Mouse (Mus musculus) CH12.LX (cell line): ENCODE results near the gene Cds2. TPM values are rescaled to one million over a fixed set of nuclear protein-coding genes. Genes with fewer than 3 reads are reported as not detected.

ENCODE experiments used
- DNase-seq: peaks from one replicate; pipeline ENCODE4 v3.0.0-alpha.2; 2013; ENCODE audit errors: extremely low read depth
- H3K27ac ChIP-seq: 2 replicates; pipeline ENCODE4 v1.5.1; 2012; ENCODE audit warnings: low read depth, mild to moderate bottlenecking, control low read depth, moderate library complexity; ENCODE audit not compliant: insufficient read depth
- H3K27me3 ChIP-seq: replicated peaks from 2 replicates; pipeline ENCODE3; 2012; ENCODE audit warnings: inconsistent platforms
- H3K36me3 ChIP-seq, 2 experiments: replicated peaks in 1 of 2; 2 replicates each; pipeline versions ENCODE3 to v1.6.1; 2012; ENCODE audit warnings: inconsistent platforms in 1 of 2, low read length in 1 of 2, mild to moderate bottlenecking in 1 of 2, mixed read lengths in 1 of 2, moderate library complexity in 1 of 2; ENCODE audit not compliant: control insufficient read depth in 1 of 2, insufficient read depth in 1 of 2
- H3K4me1 ChIP-seq, 2 experiments: 2 replicates each; pipeline ENCODE4 v1.6.1; 2012; ENCODE audit warnings: inconsistent platforms in 1 of 2, moderate library complexity in 1 of 2; ENCODE audit not compliant: insufficient read depth in 2 of 2, control insufficient read depth in 1 of 2
- H3K4me2 ChIP-seq: 2 replicates; pipeline ENCODE4 v1.6.1; 2012; ENCODE audit warnings: low read depth, mild to moderate bottlenecking, control low read depth; ENCODE audit not compliant: poor library complexity, insufficient read depth, severe bottlenecking
- H3K4me3 ChIP-seq, 3 experiments: fragments of 150-350 bp in 1 of 3; sonication (generic) in 1 of 3; replicated peaks in 1 of 3; 2 replicates each; pipeline versions ENCODE3 to v1.5.1; 2011 to 2012; ENCODE audit warnings: low read depth in 2 of 3, low read length in 2 of 3, mild to moderate bottlenecking in 2 of 3, moderate library complexity in 2 of 3, control low read depth in 1 of 3, improper control_type of control experiment in 1 of 3, inconsistent platforms in 1 of 3, mixed read lengths in 1 of 3; ENCODE audit not compliant: poor library complexity in 1 of 3
- H3K79me2 ChIP-seq: replicated peaks from 2 replicates; pipeline ENCODE4 v1.6.1; 2012; ENCODE audit warnings: mild to moderate bottlenecking, moderate library complexity; ENCODE audit not compliant: control insufficient read depth, poor library complexity, insufficient read depth, severe bottlenecking; ENCODE audit errors: extremely low read depth
- H3K9ac ChIP-seq: 2 replicates; pipeline ENCODE4 v1.6.1; 2012; ENCODE audit warnings: low read depth, mild to moderate bottlenecking, control low read depth, moderate library complexity; ENCODE audit not compliant: insufficient read depth
- H3K9me3 ChIP-seq: replicated peaks from 2 replicates; pipeline ENCODE3; 2012; ENCODE audit warnings: low read length, inconsistent platforms, mixed read lengths
- BHLHE40 ChIP-seq: IDR thresholded peaks from 2 replicates; pipeline ENCODE4 v1.6.1; 2011; ENCODE audit warnings: mild to moderate bottlenecking, low read depth, low read length, improper control_type of control experiment
- CHD1 ChIP-seq: IDR thresholded peaks from 2 replicates; pipeline ENCODE4 v1.6.1; 2012; ENCODE audit warnings: low read depth, low read length, improper control_type of control experiment, inconsistent platforms
- CHD2 ChIP-seq: IDR thresholded peaks from 2 replicates; pipeline ENCODE4 v1.6.1; 2011; ENCODE audit warnings: low read length, improper control_type of control experiment
- CTCF ChIP-seq, 2 experiments: IDR thresholded peaks in 1 of 2; conservative IDR thresholded peaks in 1 of 2; 2 replicates each; pipeline ENCODE4 v1.5.1; 2011 to 2012; ENCODE audit warnings: low read depth in 2 of 2, low read length in 2 of 2, improper control_type of control experiment in 1 of 2, inconsistent platforms in 1 of 2, mild to moderate bottlenecking in 1 of 2, moderate library complexity in 1 of 2
- E2F4 ChIP-seq: IDR thresholded peaks from 2 replicates; pipeline ENCODE4 v1.6.1; 2011; ENCODE audit warnings: low read depth, low read length, improper control_type of control experiment; ENCODE audit not compliant: insufficient replicate concordance
- ELF1 ChIP-seq: IDR thresholded peaks from 2 replicates; pipeline ENCODE4 v1.6.1; 2014; ENCODE audit warnings: low read depth, mild to moderate bottlenecking, inconsistent platforms, low read length, improper control_type of control experiment
- EP300 ChIP-seq: IDR thresholded peaks from 2 replicates; pipeline ENCODE4 v1.6.1; 2011; ENCODE audit warnings: low read length, improper control_type of control experiment
- ETS1 ChIP-seq: conservative IDR thresholded peaks from 2 replicates; pipeline ENCODE4 v1.6.1; 2012; ENCODE audit warnings: low read depth, mild to moderate bottlenecking, inconsistent platforms, low read length, improper control_type of control experiment, moderate library complexity
- GABPA ChIP-seq: IDR thresholded peaks from 2 replicates; pipeline ENCODE4 v1.6.1; 2012; ENCODE audit warnings: low read depth, low read length, improper control_type of control experiment, inconsistent platforms; ENCODE audit not compliant: insufficient replicate concordance
- HCFC1 ChIP-seq: IDR thresholded peaks from 2 replicates; pipeline ENCODE4 v1.6.1; 2012; ENCODE audit warnings: low read depth, mild to moderate bottlenecking, inconsistent platforms, low read length, improper control_type of control experiment
- IRF4 ChIP-seq: IDR thresholded peaks from 2 replicates; pipeline ENCODE4 v1.6.1; 2014; ENCODE audit warnings: low read depth, mild to moderate bottlenecking, inconsistent platforms, low read length, improper control_type of control experiment
- JUN ChIP-seq: IDR thresholded peaks from 2 replicates; pipeline ENCODE4 v1.6.1; 2011; ENCODE audit warnings: low read depth, mild to moderate bottlenecking, low read length, improper control_type of control experiment, moderate library complexity; ENCODE audit not compliant: insufficient read depth
- JUND ChIP-seq: conservative IDR thresholded peaks from 2 replicates; pipeline ENCODE4 v1.6.1; 2011; ENCODE audit warnings: low read depth, low read length, improper control_type of control experiment
- KAT2A ChIP-seq: IDR thresholded peaks from 2 replicates; pipeline ENCODE4 v1.6.1; 2012; ENCODE audit warnings: low read length, improper control_type of control experiment, inconsistent platforms; ENCODE audit not compliant: insufficient replicate concordance
- MAFK ChIP-seq: IDR thresholded peaks from 2 replicates; pipeline ENCODE4 v1.6.1; 2011; ENCODE audit warnings: low read length, improper control_type of control experiment; ENCODE audit not compliant: insufficient replicate concordance
- MAX ChIP-seq: IDR thresholded peaks from 2 replicates; pipeline ENCODE4 v1.6.1; 2011; ENCODE audit warnings: low read length, improper control_type of control experiment
- MAZ ChIP-seq: IDR thresholded peaks from 2 replicates; pipeline ENCODE4 v1.6.1; 2012; ENCODE audit warnings: low read depth, mild to moderate bottlenecking, inconsistent platforms, low read length, improper control_type of control experiment, moderate library complexity
- MEF2A ChIP-seq: IDR thresholded peaks from 2 replicates; pipeline ENCODE4 v1.6.1; 2014; ENCODE audit warnings: low read depth, mild to moderate bottlenecking, inconsistent platforms, low read length, improper control_type of control experiment, borderline replicate concordance
- MXI1 ChIP-seq: IDR thresholded peaks from 2 replicates; pipeline ENCODE4 v1.6.1; 2011; ENCODE audit warnings: mild to moderate bottlenecking, low read depth, low read length, improper control_type of control experiment
- MYC ChIP-seq: IDR thresholded peaks from 2 replicates; pipeline ENCODE4 v1.6.1; 2011; ENCODE audit warnings: low read depth, mild to moderate bottlenecking, improper control_type of control experiment, low read length
- NELFE ChIP-seq: IDR thresholded peaks from 2 replicates; pipeline ENCODE4 v1.6.1; 2011; ENCODE audit warnings: low read depth, low read length, improper control_type of control experiment
- NRF1 ChIP-seq: IDR thresholded peaks from 2 replicates; pipeline ENCODE4 v1.6.1; 2014; ENCODE audit warnings: low read depth, mild to moderate bottlenecking, inconsistent platforms, low read length, improper control_type of control experiment, moderate library complexity
- PAX5 ChIP-seq: IDR thresholded peaks from 2 replicates; pipeline ENCODE4 v1.6.1; 2012; ENCODE audit warnings: low read length, inconsistent platforms, mixed read lengths
- POLR2A ChIP-seq: IDR thresholded peaks from 2 replicates; pipeline ENCODE4 v1.6.1; 2011; ENCODE audit warnings: low read depth, mild to moderate bottlenecking, improper control_type of control experiment, low read length
- POLR2AphosphoS2 ChIP-seq: IDR thresholded peaks from 2 replicates; pipeline ENCODE4 v1.6.1; 2011; ENCODE audit warnings: low read depth, low read length, improper control_type of control experiment
- RAD21 ChIP-seq: IDR thresholded peaks from 2 replicates; pipeline ENCODE4 v1.6.1; 2011; ENCODE audit warnings: low read depth, mild to moderate bottlenecking, low read length, improper control_type of control experiment, moderate library complexity
- RCOR1 ChIP-seq: conservative IDR thresholded peaks from 2 replicates; pipeline ENCODE4 v1.6.1; 2012; ENCODE audit warnings: low read depth, mild to moderate bottlenecking, inconsistent platforms, low read length, improper control_type of control experiment
- SIN3A ChIP-seq: IDR thresholded peaks from 2 replicates; pipeline ENCODE4 v1.6.1; 2012; ENCODE audit warnings: low read length, improper control_type of control experiment, inconsistent platforms
- SMC3 ChIP-seq: IDR thresholded peaks from 2 replicates; pipeline ENCODE4 v1.6.1; 2011; ENCODE audit warnings: low read depth, low read length, improper control_type of control experiment
- TBP ChIP-seq: conservative IDR thresholded peaks from 2 replicates; pipeline ENCODE4 v1.6.1; 2011; ENCODE audit warnings: low read depth, low read length, improper control_type of control experiment
- TCF12 ChIP-seq: IDR thresholded peaks from 2 replicates; pipeline ENCODE4 v1.6.1; 2014; ENCODE audit warnings: low read depth, mild to moderate bottlenecking, inconsistent platforms, low read length, improper control_type of control experiment
- UBTF ChIP-seq: IDR thresholded peaks from 2 replicates; pipeline ENCODE4 v1.6.1; 2012; ENCODE audit warnings: low read depth, mild to moderate bottlenecking, inconsistent platforms, low read length, improper control_type of control experiment, moderate library complexity
- USF1 ChIP-seq: IDR thresholded peaks from 2 replicates; pipeline ENCODE4 v1.6.1; 2014; ENCODE audit warnings: low read depth, mild to moderate bottlenecking, inconsistent platforms, low read length, improper control_type of control experiment
- USF2 ChIP-seq: conservative IDR thresholded peaks from 2 replicates; pipeline ENCODE4 v1.6.1; 2011; ENCODE audit warnings: low read depth, low read length, improper control_type of control experiment
- ZC3H11A ChIP-seq: IDR thresholded peaks from 2 replicates; pipeline ENCODE4 v1.6.1; 2012; ENCODE audit warnings: low read depth, mild to moderate bottlenecking, inconsistent platforms, low read length, improper control_type of control experiment
- ZKSCAN1 ChIP-seq: IDR thresholded peaks from 2 replicates; pipeline ENCODE4 v1.6.1; 2012; ENCODE audit warnings: low read depth, inconsistent platforms, low read length, improper control_type of control experiment, borderline replicate concordance
- ZMIZ1 ChIP-seq: IDR thresholded peaks from 2 replicates; pipeline ENCODE4 v1.6.1; 2012; ENCODE audit warnings: low read depth, mild to moderate bottlenecking, inconsistent platforms, low read length, improper control_type of control experiment
- ZNF384 ChIP-seq: IDR thresholded peaks from 2 replicates; pipeline ENCODE4 v1.6.1; 2012; ENCODE audit warnings: low read depth, low read length, improper control_type of control experiment, inconsistent platforms
- dilution Hi-C: fragments of 300-500 bp; cut with MboI; formaldehyde crosslinking; loops from 2 replicates; pipeline ENCODE4 v1.14.3; 2020; ENCODE audit warnings: low sequenced_read_pairs; ENCODE audit not compliant: extremely low pct_unique_long_range_greater_than_20kb, extremely low pct_ligation_motif_present
- in situ Hi-C: fragments of 300-500 bp; cut with MboI; formaldehyde crosslinking; loops from 3 replicates; pipeline ENCODE4 v1.14.3; 2019; ENCODE audit warnings: low sequenced_read_pairs, low pct_ligation_motif_present, low pct_unique_long_range_greater_than_20kb, mixed read lengths
- polyA plus RNA-seq: library from polyadenylated mRNA; unstranded; fragments of >175 nt; gene quantifications from 2 replicates; pipeline ENCODE4 v1.2.1, GENCODE M21; 2012; ENCODE audit warnings: low read depth; ENCODE audit not compliant: insufficient read length
- total RNA-seq, 2 experiments: library from RNA; depleted of rRNA; stranded (reverse); fragments of 300-350 nt in 1 of 2; fragments of >200 nt in 1 of 2; gene quantifications; 2 replicates each; pipeline ENCODE4 v1.2.3; 2012 to 2014

Gene Cds2
- total and polyA plus RNA-seq, 3 experiments, result 20.3 to 38.9 (median 21.2) TPM

DNA sequence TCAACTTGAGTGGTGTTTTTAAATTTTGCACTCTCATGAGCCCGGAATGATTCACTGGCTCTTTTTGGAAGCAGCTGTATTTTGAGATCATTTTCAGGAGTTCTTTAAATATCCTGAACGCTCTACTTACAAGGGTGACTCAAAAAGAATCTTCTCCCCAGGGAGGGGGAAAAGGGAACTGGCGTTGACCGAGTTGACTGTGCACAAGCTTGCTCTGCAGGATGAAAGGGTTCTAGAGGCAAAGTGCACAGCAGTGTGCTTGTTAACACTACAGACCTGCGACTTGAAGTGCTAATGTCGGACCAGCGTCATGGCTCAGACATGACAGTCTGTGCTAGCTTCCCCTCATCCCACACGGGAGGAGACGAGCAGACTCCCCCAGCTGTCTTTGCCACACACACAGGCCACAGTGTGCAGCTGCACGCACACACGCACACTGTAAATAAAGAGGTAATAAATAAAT, 41.3 kb upstream of the Cds2 start:
- TF ChIP-seq USF1 (no peak), MAZ (no peak), MYC (peak; percentile 65; the same call in 1 of the 2 replicates), BHLHE40 (peak; percentile 68), JUN (peak; percentile 90), POLR2A (no peak), MAFK (peak; percentile 68; the same call in 1 of the 2 replicates), JUND (peak; percentile 90), RAD21 (no peak; the same call in 1 of the 2 replicates), POLR2AphosphoS2 (no peak), SMC3 (peak; percentile 8; the same call in 1 of the 2 replicates), ELF1 (no peak), RCOR1 (peak; percentile 95), NRF1 (no peak), EP300 (peak; percentile 98), USF2 (no peak), PAX5 (no peak), KAT2A (no peak), ZMIZ1 (no peak), CHD1 (no peak), ZNF384 (no peak), IRF4 (peak; percentile 98), MXI1 (no peak; the same call in 1 of the 2 replicates), SIN3A (peak; percentile 68; the same call in 1 of the 2 replicates), MEF2A (peak; percentile 96), TCF12 (peak; percentile 66), TBP (0 out of 2 replicates have a peak, but pooled peaks have one; percentile 20), CTCF (conservative IDR thresholded peaks at IDR 0.05 in 1 of 2, IDR thresholded peaks at IDR 0.05 in 1 of 2; ENCODE audit: low read depth in 2 of 2, low read length in 2 of 2) (no peak), GABPA (no peak), ETS1 (peak; percentile 86), HCFC1 (peak; percentile 31; the same call in 1 of the 2 replicates), NELFE (no peak), ZC3H11A (no peak), ZKSCAN1 (no peak), MAX (0 out of 2 replicates have a peak, but pooled peaks have one; percentile 51), E2F4 (no peak), CHD2 (peak; percentile 75), UBTF (peak; percentile 55; the same call in 1 of the 2 replicates)

More for the DNA sequence above, 41.3 kb upstream of the Cds2 start:
- peaks cover under 1% of the 10 kb centered on the region for H3K9me3 ChIP-seq
- H3K4me1 ChIP-seq, result peaks cover 4 to 31% of the 10 kb centered on the region in 2 experiments
- H3K27me3 ChIP-seq, result no peaks in the 10 kb centered on the region
- dilution Hi-C loops, result no loop called here
- no peaks in the 10 kb centered on the region for H3K79me2 ChIP-seq
- no peak overlapping the region for H3K4me3 ChIP-seq
- in situ Hi-C loops, result no loop called here
- H3K4me2 ChIP-seq, result peak overlapping the region; percentile 11; the same call in 1 of the 2 replicates
- H3K36me3 ChIP-seq, result no peaks in the 10 kb centered on the region
- peak; percentile 91 for DNase-seq
- H3K9ac ChIP-seq, result no peak overlapping the region
- H3K27ac ChIP-seq, result no peak overlapping the region
